Mouse (Mus musculus) erythroblast, embryonic 14.5 days (primary cell): ENCODE results near the gene Syn3.

Experiments
- GATA1 ChIP-seq: IDR thresholded peaks from 2 replicates; pipeline ENCODE4 v1.6.1; 2012; ENCODE audit warnings: low read length, inconsistent platforms, mixed read lengths
- TAL1 ChIP-seq: IDR thresholded peaks from 3 replicates; pipeline ENCODE4 v1.6.1; 2012; ENCODE audit warnings: low read length, inconsistent platforms, mixed read lengths

DNA sequence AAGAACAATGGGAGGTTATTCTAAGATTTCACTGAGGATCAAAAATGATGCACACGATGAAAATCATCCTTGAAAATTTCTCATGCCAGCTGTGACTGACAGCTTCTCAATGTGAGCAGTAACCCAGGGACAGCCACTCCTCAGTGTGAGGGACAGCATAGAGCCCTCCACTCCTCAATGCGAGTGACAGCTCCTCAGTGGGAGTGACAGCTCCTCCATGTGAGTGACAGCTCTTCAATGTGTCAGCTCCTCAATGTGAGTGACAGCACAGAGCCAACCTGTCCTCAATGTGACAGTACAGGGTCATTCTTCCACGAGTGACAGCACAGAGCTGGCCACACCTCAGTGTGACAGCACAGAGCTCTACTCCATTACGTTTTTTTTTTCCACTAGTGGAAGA is 310.1 kb downstream of the Syn3 start:
- TF ChIP-seq GATA1 (no peak), TAL1 (no peak)
